Mouse (Mus musculus) kidney, embryonic 15.5 days (tissue): Measurements from ENCODE around the gene Zbed5. TPM values are rescaled to one million over a fixed set of nuclear protein-coding genes. Genes with fewer than 3 reads are reported as not detected.
A peak's percentile ranks its signal among the peaks of the same experiment; 100 is the strongest.
"Not testable (repeated sequence)": the region's sequence is repeated elsewhere in the genome, so short reads cannot be mapped to it uniquely, and the experiment has no call there.

Experiments
- ATAC-seq: fragments of 200-750 bp; cut with Nextera tagmentation; replicated peaks from 2 replicates; pipeline ENCODE4 v1.8.0; 2017; ENCODE audit warnings: moderate TSS enrichment; ENCODE audit not compliant: low FRiP score
- H3K27ac ChIP-seq: fragments of 300-500 bp; sonication (generic); 2 replicates; pipeline ENCODE4 v1.5.1; 2015; ENCODE audit warnings: mild to moderate bottlenecking, inconsistent platforms
- H3K27me3 ChIP-seq: fragments of 300-500 bp; sonication (generic); 2 replicates; pipeline ENCODE4 v1.6.1; 2015; ENCODE audit warnings: inconsistent platforms
- H3K36me3 ChIP-seq: fragments of 300-500 bp; sonication (generic); 2 replicates; pipeline ENCODE4 v1.6.1; 2015; ENCODE audit warnings: inconsistent platforms
- H3K4me1 ChIP-seq: fragments of 300-500 bp; sonication (generic); 2 replicates; pipeline ENCODE4 v1.6.1; 2015; ENCODE audit warnings: inconsistent platforms
- H3K4me2 ChIP-seq: fragments of 300-500 bp; sonication (generic); 2 replicates; pipeline ENCODE4 v1.6.1; 2015; ENCODE audit warnings: moderate library complexity, mild to moderate bottlenecking, inconsistent platforms
- H3K4me3 ChIP-seq: fragments of 300-500 bp; sonication (generic); replicated peaks from 2 replicates; pipeline ENCODE4 v1.5.1; 2015; ENCODE audit warnings: mild to moderate bottlenecking, inconsistent platforms
- H3K9ac ChIP-seq: fragments of 300-500 bp; sonication (generic); 2 replicates; pipeline ENCODE4 v1.6.1; 2015; ENCODE audit warnings: mild to moderate bottlenecking, inconsistent platforms
- H3K9me3 ChIP-seq: fragments of 300-500 bp; sonication (generic); replicated peaks from 2 replicates; pipeline ENCODE4 v1.6.1; 2016; ENCODE audit warnings: inconsistent platforms
- WGBS: fragments of 180-500 bp; shearing (Covaris S2); methylation state at CpG from one replicate; pipeline ENCODE4 v1.1.7; 2015; ENCODE audit warnings: mixed read lengths; 5-methylcytosine and 5-hydroxymethylcytosine counted together
- polyA plus RNA-seq: library from polyadenylated mRNA; unstranded; fragments of >200 nt; fragmentation: Nextera tagmentation; extraction: Ambion mirVana; gene quantifications from 2 replicates; pipeline ENCODE4 v1.2.1, GENCODE M21; 2015

Zbed5 gene
- polyA plus RNA-seq, 1 experiment from 2014 or later: 7.1 TPM

DNA sequence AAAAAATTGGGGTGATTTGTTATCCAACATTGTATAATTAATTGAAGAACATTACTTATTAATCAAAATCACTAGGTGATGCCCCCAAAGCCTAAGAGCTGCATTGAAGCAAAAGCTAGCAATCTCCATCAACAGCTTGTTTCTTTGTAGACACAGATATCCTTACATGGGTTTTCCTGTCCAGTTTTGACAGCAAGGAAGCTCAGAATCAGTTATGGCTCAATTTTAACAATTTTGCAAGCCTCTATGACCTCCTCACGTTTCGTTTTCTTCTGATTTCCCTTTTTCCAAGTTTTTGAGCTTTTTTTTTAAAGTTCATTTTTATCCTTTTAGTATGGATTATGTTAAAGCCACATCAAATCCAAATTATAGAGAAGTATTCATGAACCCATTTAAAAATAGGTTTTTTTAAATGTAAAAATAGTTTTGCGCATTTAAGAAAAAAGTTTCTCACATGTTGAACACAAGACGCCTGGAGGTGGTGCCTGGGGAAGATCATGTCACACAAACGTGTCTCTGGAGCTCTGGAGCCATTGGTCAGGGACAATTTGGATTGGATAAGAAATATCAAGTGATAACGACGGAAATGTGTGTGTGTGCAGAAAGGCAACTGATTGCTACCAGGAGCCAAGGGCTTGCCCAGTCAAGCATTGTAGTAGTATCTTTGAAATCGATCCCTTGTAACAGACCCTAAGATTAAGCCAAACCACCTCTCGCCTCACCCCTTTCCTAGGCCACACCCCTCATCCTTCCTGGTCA lies 45.4 kb downstream of the Zbed5 start:
- Histone ChIP-seq H3K4me1 (peaks cover 16% of the 10 kb centered on the region), H3K4me3 (peak overlapping the region; percentile 93), H3K9me3 (no peaks in the 10 kb centered on the region), H3K9ac (peak overlapping the region; percentile 15; the same call in 1 of the 2 replicates), H3K36me3 (peaks cover 7% of the 10 kb centered on the region; the same call in 1 of the 2 replicates), H3K27me3 (no peaks in the 10 kb centered on the region), H3K27ac (peak overlapping the region; percentile 59), H3K4me2 (peak overlapping the region; percentile 55)
- ATAC-seq: peak; percentile 34; the same call in 1 of the 2 replicates
- WGBS: 3% methylated on average over 9 of the region's 9 CpGs

DNA sequence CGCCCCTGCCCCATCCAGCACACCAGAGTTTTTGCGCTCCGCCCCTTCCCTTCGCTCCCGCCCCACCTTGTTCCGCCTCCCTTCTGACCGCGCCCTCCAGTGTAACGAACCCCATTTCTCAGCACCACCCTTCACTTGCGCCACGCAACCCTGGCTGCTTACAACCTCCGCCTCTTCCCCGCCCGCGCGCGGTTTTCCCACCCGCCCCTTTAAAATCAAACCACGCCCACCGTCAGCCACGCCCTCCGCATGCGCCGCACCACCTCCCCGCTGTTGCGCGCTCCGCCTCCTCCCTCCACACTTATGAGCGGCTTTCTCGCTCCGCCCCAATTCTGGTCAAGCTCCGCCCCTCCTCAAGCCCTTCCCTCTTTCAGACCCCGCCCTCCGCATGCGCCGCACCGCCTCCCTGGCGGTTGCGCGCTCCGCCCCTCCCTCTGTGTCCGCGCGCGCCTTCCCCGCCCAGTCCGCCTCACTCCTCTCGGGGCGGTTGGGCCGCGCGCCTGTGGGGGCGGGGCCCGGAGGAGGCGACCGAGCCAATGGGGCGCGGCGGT lies 46.0 kb downstream of the Zbed5 start, which contains the start of gene Vkorc1l1:
Vkorc1l1 (plus strand) TSS at position 476 of the 551 bp plus-strand sequence.
- Histone ChIP-seq H3K9ac (peak within 1 kb of the TSS; percentile 85), H3K4me3 (peak within 1 kb of the TSS; percentile 93), H3K9me3 (no peaks in the 10 kb centered on the region), H3K4me2 (peak within 1 kb of the TSS; percentile 74), H3K4me1 (peaks cover 16% of the 10 kb centered on the region), H3K36me3 (peaks cover 7% of the 10 kb centered on the region; the same call in 1 of the 2 replicates), H3K27ac (peak within 1 kb of the TSS; percentile 75), H3K27me3 (no peaks in the 10 kb centered on the region)
- under 1% methylated on average over 54 of the region's 59 CpGs for whole genome bisulfite sequencing
- peak; percentile 98 for ATAC-seq

GRCm38 (mm10) chr5:129942073-129942939 lies 46.8 kb downstream of the Zbed5 start:
- Histone ChIP-seq H3K4me2 (peak overlapping the region; percentile 74), H3K4me1 (peaks cover 16% of the 10 kb centered on the region), H3K27ac (peak overlapping the region; percentile 75), H3K4me3 (peak overlapping the region; percentile 93), H3K9ac (peak overlapping the region; percentile 85)
- peak; percentile 50 for ATAC-seq
- H3K9me3 ChIP-seq, H3K36me3 ChIP-seq, H3K27me3 ChIP-seq: not testable (repeated sequence)
- under 1% methylated on average over 49 of the region's 82 CpGs for WGBS

DNA sequence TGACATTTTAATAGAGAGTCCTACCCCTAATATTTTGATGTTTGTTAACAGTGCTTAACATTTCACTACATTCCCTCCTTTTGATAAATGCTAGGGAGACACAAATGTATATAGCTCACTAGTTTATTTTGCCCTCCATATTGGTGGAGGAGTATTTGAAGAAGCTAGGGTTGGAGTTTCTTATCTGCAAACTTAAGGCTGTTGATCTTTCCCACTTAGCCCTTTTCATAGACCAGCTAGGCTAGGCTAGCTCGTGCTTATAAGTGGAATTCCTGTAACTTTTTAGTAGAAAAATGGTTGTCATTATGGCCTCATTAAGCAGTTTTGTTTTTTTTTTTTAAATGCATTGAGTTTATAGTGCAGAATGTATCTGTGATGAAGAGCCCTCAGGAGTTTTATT lies 47.9 kb downstream of the Zbed5 start:
- ATAC-seq: no peak
- no peak overlapping the region; the same call in 1 of the 2 replicates for H3K4me3 ChIP-seq
- no peak overlapping the region for H3K9ac ChIP-seq
- H3K4me1 ChIP-seq: peaks cover 16% of the 10 kb centered on the region
- H3K9me3 ChIP-seq: no peaks in the 10 kb centered on the region
- 72% methylated on average over 1 of the region's 1 CpGs for WGBS
- 0 out of 2 replicates have a peak overlapping the region, but pooled peaks have one; percentile 12 for H3K4me2 ChIP-seq
- no peaks in the 10 kb centered on the region for H3K27me3 ChIP-seq
- no peak overlapping the region for H3K27ac ChIP-seq
- H3K36me3 ChIP-seq: peaks cover 7% of the 10 kb centered on the region; the same call in 1 of the 2 replicates

- no peak for ATAC-seq
- WGBS: 93% methylated on average over 2 of the region's 2 CpGs
- H3K36me3 ChIP-seq: peaks cover 7% of the 10 kb centered on the region; the same call in 1 of the 2 replicates
Observed at GRCm38 (mm10) chr5:129947528-129948033, 52.1 kb downstream of the Zbed5 start.

GRCm38 (mm10) chr5:129952143-129952542 lies 56.6 kb downstream of the Zbed5 start:
- Histone ChIP-seq H3K4me3 (no peak overlapping the region), H3K9me3 (no peaks in the 10 kb centered on the region), H3K36me3 (no peaks in the 10 kb centered on the region), H3K4me1 (0 out of 2 replicates have a peak, but pooled peaks cover 2% of the 10 kb centered on the region), H3K4me2 (no peak overlapping the region), H3K27me3 (no peaks in the 10 kb centered on the region), H3K27ac (no peak overlapping the region), H3K9ac (no peak overlapping the region)
- 90% methylated on average over 4 of the region's 4 CpGs for WGBS
- ATAC-seq: no peak

More at GRCm38 (mm10) chr5:129947528-129948033, 52.1 kb downstream of the Zbed5 start:
- Histone ChIP-seq H3K4me3 (no peak overlapping the region), H3K9ac (no peak overlapping the region), H3K4me2 (no peak overlapping the region), H3K4me1 (peaks cover 11% of the 10 kb centered on the region), H3K27ac (no peak overlapping the region), H3K9me3 (no peaks in the 10 kb centered on the region), H3K27me3 (no peaks in the 10 kb centered on the region)

Other genes starting within 250 kb of the Zbed5 start
- 5.2 and 5.6 TPM in 2 replicates for gene Zfp11, start 225.6 kb upstream of the Zbed5 start, polyA plus RNA-seq
- gene Sept14, start 187.2 kb upstream of the Zbed5 start, polyA plus RNA-seq: not detected in 2 replicates
- gene Mrps17, start 180.2 kb upstream of the Zbed5 start, polyA plus RNA-seq: 198 and 199 TPM in 2 replicates
- gene Nipsnap2, start 170.7 kb upstream of the Zbed5 start, polyA plus RNA-seq: 141 and 144 TPM in 2 replicates
- gene Psph, start 108.3 kb upstream of the Zbed5 start, polyA plus RNA-seq: 59.8 and 62.4 TPM in 2 replicates
- gene Sumf2, start 48.7 kb upstream of the Zbed5 start, polyA plus RNA-seq: 55.9 and 61.2 TPM in 2 replicates
- 984 and 1,043 TPM in 2 replicates for gene Chchd2, start 8.3 kb upstream of the Zbed5 start, polyA plus RNA-seq
- gene Phkg1, start 2.8 kb downstream of the Zbed5 start, polyA plus RNA-seq: 0.27 and 0.31 TPM in 2 replicates
- 3.6 and 4.2 TPM in 2 replicates for gene Nupr1l, start 12.8 kb downstream of the Zbed5 start, polyA plus RNA-seq
- gene Vkorc1l1, start 46.2 kb downstream of the Zbed5 start, polyA plus RNA-seq: 26.3 and 30.2 TPM in 2 replicates
- 53.7 and 55.2 TPM in 2 replicates for gene Gusb, start 107.3 kb downstream of the Zbed5 start, polyA plus RNA-seq
- 49.9 and 50.6 TPM in 2 replicates for gene Asl, start 133.5 kb downstream of the Zbed5 start, polyA plus RNA-seq
- gene Crcp, start 133.6 kb downstream of the Zbed5 start, polyA plus RNA-seq: 39.0 and 40.6 TPM in 2 replicates
- gene Tpst1, start 177.6 kb downstream of the Zbed5 start, polyA plus RNA-seq: 67.7 and 72.5 TPM in 2 replicates
- 4.7 and 5.0 TPM in 2 replicates for gene Kctd7, start 249.1 kb downstream of the Zbed5 start, polyA plus RNA-seq